Mouse (Mus musculus): Measurements from ENCODE around the gene Trim24. TPM values are rescaled to one million over a fixed set of nuclear protein-coding genes. Genes with fewer than 3 reads are reported as not detected.
A peak's percentile ranks its signal among the peaks of the same experiment; 100 is the strongest.

Trim24 gene
- polyA plus RNA-seq, 1 experiment from 2014 or later = 25.9 TPM

GRCm38 (mm10) chr6:37871137-37871851 is 683 bp downstream of the Trim24 start:
- peak overlapping the region; percentile 99 for H3K27ac ChIP-seq
- H3K27me3 ChIP-seq = no peaks in the 10 kb centered on the region
- peak overlapping the region; percentile 91 for H3K4me3 ChIP-seq (replicated peaks)
- ATAC-seq (ENCODE audit: insufficient number of reproducible peaks, insufficient read depth, low FRiP score, low TSS enrichment, low read depth) = peak; percentile 42
- under 1% methylated on average over 69 of the region's 70 CpGs for WGBS
- H3K9me3 ChIP-seq = peaks cover 43% of the 10 kb centered on the region
- 0 out of 2 replicates have a peak, but pooled peaks cover 7% of the 10 kb centered on the region for H3K4me1 ChIP-seq (replicated peaks)
- H3K36me3 ChIP-seq = peaks cover 36% of the 10 kb centered on the region
- H3K9ac ChIP-seq (replicated peaks) = peak overlapping the region; percentile 98
- peak overlapping the region; percentile 54 for H3K4me2 ChIP-seq

- ATAC-seq (ENCODE audit: insufficient number of reproducible peaks, insufficient read depth, low FRiP score, low TSS enrichment, low read depth) = no peak
- Histone ChIP-seq H3K4me2 (no peak overlapping the region), H3K27me3 (no peaks in the 10 kb centered on the region), H3K4me1 (replicated peaks) (0 out of 2 replicates have a peak, but pooled peaks cover 7% of the 10 kb centered on the region), H3K9ac (replicated peaks) (no peak overlapping the region), H3K9me3 (peaks cover 59% of the 10 kb centered on the region), H3K36me3 (peaks cover 52% of the 10 kb centered on the region), H3K27ac (no peak overlapping the region), H3K4me3 (replicated peaks) (no peak overlapping the region)
- 94% methylated on average over 1 of the region's 1 CpGs for WGBS
These were observed 2.2 kb downstream of the Trim24 start for GRCm38 (mm10) chr6:37872861-37873260.

GRCm38 (mm10) chr6:37873731-37874130 is 3.1 kb downstream of the Trim24 start:
- Histone ChIP-seq H3K36me3 (peaks cover 61% of the 10 kb centered on the region), H3K4me1 (replicated peaks) (0 out of 2 replicates have a peak, but pooled peaks cover 7% of the 10 kb centered on the region), H3K27me3 (no peaks in the 10 kb centered on the region), H3K9ac (replicated peaks) (no peak overlapping the region), H3K4me3 (replicated peaks) (no peak overlapping the region), H3K4me2 (no peak overlapping the region), H3K27ac (no peak overlapping the region), H3K9me3 (peaks cover 62% of the 10 kb centered on the region)
- ATAC-seq (ENCODE audit: insufficient number of reproducible peaks, insufficient read depth, low FRiP score, low TSS enrichment, low read depth) = no peak

GRCm38 (mm10) chr6:37878206-37878605 is 7.6 kb downstream of the Trim24 start:
- Histone ChIP-seq H3K4me3 (replicated peaks) (no peak overlapping the region), H3K36me3 (peaks cover 81% of the 10 kb centered on the region), H3K27me3 (no peaks in the 10 kb centered on the region), H3K4me2 (no peak overlapping the region), H3K27ac (no peak overlapping the region), H3K9me3 (peaks cover 72% of the 10 kb centered on the region), H3K4me1 (replicated peaks) (no peaks in the 10 kb centered on the region), H3K9ac (replicated peaks) (no peak overlapping the region)
- WGBS = 77% methylated on average over 1 of the region's 1 CpGs
- ATAC-seq (ENCODE audit: insufficient number of reproducible peaks, insufficient read depth, low FRiP score, low TSS enrichment, low read depth) = no peak

- Histone ChIP-seq H3K4me1 (replicated peaks) (no peaks in the 10 kb centered on the region), H3K36me3 (peaks cover 57% of the 10 kb centered on the region), H3K27me3 (no peaks in the 10 kb centered on the region), H3K4me3 (replicated peaks) (no peak overlapping the region), H3K4me2 (no peak overlapping the region), H3K9ac (replicated peaks) (no peak overlapping the region), H3K27ac (no peak overlapping the region), H3K9me3 (peaks cover 49% of the 10 kb centered on the region)
- WGBS = 98% methylated on average over 3 of the region's 3 CpGs
- ATAC-seq (ENCODE audit: insufficient number of reproducible peaks, insufficient read depth, low FRiP score, low TSS enrichment, low read depth) = no peak
These were observed 10.0 kb downstream of the Trim24 start for GRCm38 (mm10) chr6:37880586-37880985.

- Histone ChIP-seq H3K4me1 (replicated peaks) (peaks cover 3% of the 10 kb centered on the region; the same call in 1 of the 2 replicates), H3K36me3 (peaks cover 6% of the 10 kb centered on the region; the same call in 1 of the 2 replicates), H3K27me3 (no peaks in the 10 kb centered on the region), H3K9ac (replicated peaks) (no peak overlapping the region), H3K4me3 (replicated peaks) (no peak overlapping the region), H3K27ac (no peak overlapping the region), H3K4me2 (no peak overlapping the region), H3K9me3 (peaks cover 17% of the 10 kb centered on the region)
- WGBS = 92% methylated on average over 2 of the region's 2 CpGs
- ATAC-seq (ENCODE audit: insufficient number of reproducible peaks, insufficient read depth, low FRiP score, low TSS enrichment, low read depth) = no peak
These were observed 23.0 kb downstream of the Trim24 start for GRCm38 (mm10) chr6:37893586-37893985.

GRCm38 (mm10) chr6:37895646-37896435 is 25.2 kb downstream of the Trim24 start:
- peak; percentile 37; the same call in 1 of the 2 replicates for ATAC-seq (ENCODE audit: insufficient number of reproducible peaks, insufficient read depth, low FRiP score, low TSS enrichment, low read depth)
- Histone ChIP-seq H3K9me3 (peaks cover 15% of the 10 kb centered on the region), H3K4me2 (no peak overlapping the region), H3K27ac (peak overlapping the region; percentile 67), H3K36me3 (peaks cover 6% of the 10 kb centered on the region; the same call in 1 of the 2 replicates), H3K4me3 (replicated peaks) (no peak overlapping the region), H3K27me3 (no peaks in the 10 kb centered on the region), H3K9ac (replicated peaks) (no peak overlapping the region), H3K4me1 (replicated peaks) (peaks cover 3% of the 10 kb centered on the region; the same call in 1 of the 2 replicates)
- WGBS = 85% methylated on average over 5 of the region's 5 CpGs

- H3K4me3 ChIP-seq (replicated peaks) = no peak overlapping the region
- H3K9me3 ChIP-seq = no peaks in the 10 kb centered on the region
- H3K4me2 ChIP-seq = no peak overlapping the region
- no peaks in the 10 kb centered on the region for H3K27me3 ChIP-seq
- ATAC-seq (ENCODE audit: insufficient number of reproducible peaks, insufficient read depth, low FRiP score, low TSS enrichment, low read depth) = no peak
- peaks cover 3% of the 10 kb centered on the region; the same call in 1 of the 2 replicates for H3K4me1 ChIP-seq (replicated peaks)
- WGBS = 93% methylated on average over 2 of the region's 2 CpGs
- peaks cover 16% of the 10 kb centered on the region for H3K36me3 ChIP-seq
- H3K27ac ChIP-seq = no peak overlapping the region
- H3K9ac ChIP-seq (replicated peaks) = no peak overlapping the region
These were observed 29.6 kb downstream of the Trim24 start for GRCm38 (mm10) chr6:37900221-37900620.

GRCm38 (mm10) chr6:37901791-37902190 is 31.2 kb downstream of the Trim24 start:
- no peak for ATAC-seq (ENCODE audit: insufficient number of reproducible peaks, insufficient read depth, low FRiP score, low TSS enrichment, low read depth)
- WGBS = 89% methylated on average over 2 of the region's 2 CpGs
- no peak overlapping the region for H3K4me3 ChIP-seq (replicated peaks)
- no peaks in the 10 kb centered on the region for H3K4me1 ChIP-seq (replicated peaks)
- H3K4me2 ChIP-seq = no peak overlapping the region
- H3K9ac ChIP-seq (replicated peaks) = no peak overlapping the region
- H3K36me3 ChIP-seq = peaks cover 31% of the 10 kb centered on the region
- no peaks in the 10 kb centered on the region for H3K27me3 ChIP-seq
- no peaks in the 10 kb centered on the region for H3K9me3 ChIP-seq
- H3K27ac ChIP-seq = no peak overlapping the region

- no peaks in the 10 kb centered on the region for H3K27me3 ChIP-seq
- H3K9me3 ChIP-seq = no peaks in the 10 kb centered on the region
- H3K27ac ChIP-seq = no peak overlapping the region
- no peak overlapping the region for H3K9ac ChIP-seq (replicated peaks)
- no peaks in the 10 kb centered on the region for H3K4me1 ChIP-seq (replicated peaks)
- no peak for ATAC-seq (ENCODE audit: insufficient number of reproducible peaks, insufficient read depth, low FRiP score, low TSS enrichment, low read depth)
- peaks cover 46% of the 10 kb centered on the region for H3K36me3 ChIP-seq
- no peak overlapping the region for H3K4me3 ChIP-seq (replicated peaks)
- 75% methylated on average over 1 of the region's 1 CpGs for WGBS
- H3K4me2 ChIP-seq = no peak overlapping the region
These were observed 33.2 kb downstream of the Trim24 start for GRCm38 (mm10) chr6:37903810-37904209.

- peaks cover 58% of the 10 kb centered on the region for H3K36me3 ChIP-seq
- no peak overlapping the region for H3K4me3 ChIP-seq (replicated peaks)
- no peaks in the 10 kb centered on the region for H3K27me3 ChIP-seq
- WGBS = 94% methylated on average over 2 of the region's 2 CpGs
- H3K9ac ChIP-seq (replicated peaks) = no peak overlapping the region
- H3K4me1 ChIP-seq (replicated peaks) = no peaks in the 10 kb centered on the region
- ATAC-seq (ENCODE audit: insufficient number of reproducible peaks, insufficient read depth, low FRiP score, low TSS enrichment, low read depth) = no peak
- peaks cover 4% of the 10 kb centered on the region; the same call in 1 of the 2 replicates for H3K9me3 ChIP-seq
- no peak overlapping the region for H3K4me2 ChIP-seq
- H3K27ac ChIP-seq = no peak overlapping the region
These were observed 42.9 kb downstream of the Trim24 start for GRCm38 (mm10) chr6:37913525-37913924.
